Mouse (Mus musculus): ENCODE data around the gene Slc22a21. TPM values are rescaled to one million over a fixed set of nuclear protein-coding genes. Genes with fewer than 3 reads are reported as not detected.
"Not testable (repeated sequence)": the region's sequence is repeated elsewhere in the genome, so short reads cannot be mapped to it uniquely, and the experiment has no call there.

The Slc22a21 gene
- 1.6 and 1.9 TPM in 2 replicates for total RNA-seq (2017)

- ATAC-seq (replicated peaks; ENCODE audit: low read depth, poor library complexity, severe bottlenecking) = peak; percentile 95
Observed at GRCm38 (mm10) chr11:53979788-53980621, at the start of gene Slc22a21. Slc22a21 (minus strand) TSS chr11:53980332.

DNA sequence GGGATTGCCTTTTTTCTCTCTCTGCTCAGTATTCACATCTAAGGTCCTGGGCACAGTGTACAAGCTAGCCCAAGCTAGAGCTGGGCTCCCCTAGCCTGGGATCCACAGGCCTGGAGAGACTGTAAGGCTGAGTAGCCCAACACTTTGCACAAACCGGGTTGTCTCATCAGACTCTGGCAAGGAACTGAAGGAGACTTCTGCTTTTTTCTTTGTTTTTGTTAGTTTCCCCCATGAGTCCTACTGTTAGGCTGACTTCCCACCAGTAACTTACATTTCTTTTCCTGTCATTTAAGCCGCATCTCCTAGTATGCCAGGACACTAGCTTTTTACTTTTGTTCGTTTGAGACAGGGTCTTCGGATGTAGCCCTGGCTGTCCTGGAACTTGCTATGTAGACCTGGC, 48.9 kb upstream of the Slc22a21 start:
- ATAC-seq (replicated peaks; ENCODE audit: low read depth, poor library complexity, severe bottlenecking) = 0 out of 2 replicates have a peak, but pooled peaks have one; percentile 17

- peak; percentile 76 for ATAC-seq (replicated peaks; ENCODE audit: low read depth, poor library complexity, severe bottlenecking)
Observed at GRCm38 (mm10) chr11:54028044-54028951, 48.2 kb upstream of the Slc22a21 start, which contains the start of gene Slc22a4. Slc22a4 (minus strand) TSS chr11:54028090.

DNA sequence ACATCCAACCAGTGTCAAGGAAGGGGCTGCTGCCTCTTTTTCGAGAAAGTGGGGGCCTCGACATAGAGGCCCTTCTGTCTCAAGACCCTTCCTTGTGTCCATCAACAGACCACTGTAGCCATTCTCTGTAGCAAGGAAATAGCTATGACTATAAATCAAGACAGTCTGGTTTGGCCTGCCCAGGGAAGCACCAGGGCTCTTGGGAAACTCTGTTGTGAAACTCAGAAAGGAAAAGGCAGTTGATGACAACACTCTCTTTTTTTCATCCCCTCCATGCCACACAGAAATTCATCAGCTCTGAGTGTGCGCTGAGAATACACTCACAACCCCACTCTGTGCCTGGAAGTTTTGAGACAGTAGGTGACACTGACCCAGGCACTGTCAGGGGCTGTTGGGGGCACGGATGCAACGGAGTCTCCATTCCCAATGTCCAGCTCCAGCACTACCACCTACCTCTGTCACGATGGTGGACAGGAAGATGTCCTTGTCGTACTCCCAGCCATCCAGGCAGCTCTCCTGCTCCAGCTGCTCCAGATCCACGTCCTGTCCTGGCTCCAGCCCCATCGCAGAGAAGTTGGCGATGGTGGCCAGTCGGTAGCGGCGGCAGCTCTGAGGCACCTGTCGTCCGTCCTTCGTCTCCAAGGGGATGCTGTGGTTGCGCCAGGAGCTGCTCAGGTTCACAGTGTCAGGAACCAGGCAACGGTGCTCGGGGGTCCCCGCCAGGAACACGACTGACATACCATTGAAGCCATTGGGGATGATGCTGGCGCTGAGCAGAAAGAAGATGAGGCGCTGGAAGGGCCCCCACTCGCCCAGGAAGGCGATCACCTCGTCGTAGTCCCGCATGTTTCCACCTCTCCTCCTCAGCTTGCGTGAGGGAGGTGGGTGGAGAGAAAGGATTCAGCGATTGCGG, 47.3 kb upstream of the Slc22a21 start:
- peak; percentile 23 for ATAC-seq (replicated peaks; ENCODE audit: low read depth, poor library complexity, severe bottlenecking)

DNA sequence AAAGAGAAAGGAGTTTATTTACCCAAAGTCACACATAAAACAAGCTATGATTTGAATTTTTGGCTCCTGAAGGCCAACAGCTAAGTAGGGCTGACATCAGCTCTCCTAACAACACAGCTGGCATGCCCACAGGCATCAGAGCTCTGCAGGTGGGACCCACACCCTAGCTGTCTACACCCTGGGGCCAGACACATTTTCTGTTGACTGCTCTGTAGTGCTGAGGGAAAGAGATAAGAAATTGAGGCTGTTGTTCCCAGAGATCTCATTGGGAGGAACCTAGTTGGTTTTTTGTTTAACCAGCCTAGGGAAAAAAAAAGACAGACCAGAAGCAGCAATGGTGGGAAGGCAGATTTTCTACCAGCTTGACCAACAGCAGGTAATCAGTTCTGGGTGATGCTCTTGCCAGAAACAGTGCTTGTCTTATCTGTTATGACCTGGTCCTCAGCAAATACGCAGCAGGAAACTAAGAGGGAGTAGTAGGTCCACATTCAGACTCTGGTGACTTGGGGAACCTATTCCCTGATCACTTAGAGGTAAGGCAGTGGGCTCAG, 46.4 kb upstream of the Slc22a21 start:
- peak; percentile 36 for ATAC-seq (replicated peaks; ENCODE audit: low read depth, poor library complexity, severe bottlenecking)

DNA sequence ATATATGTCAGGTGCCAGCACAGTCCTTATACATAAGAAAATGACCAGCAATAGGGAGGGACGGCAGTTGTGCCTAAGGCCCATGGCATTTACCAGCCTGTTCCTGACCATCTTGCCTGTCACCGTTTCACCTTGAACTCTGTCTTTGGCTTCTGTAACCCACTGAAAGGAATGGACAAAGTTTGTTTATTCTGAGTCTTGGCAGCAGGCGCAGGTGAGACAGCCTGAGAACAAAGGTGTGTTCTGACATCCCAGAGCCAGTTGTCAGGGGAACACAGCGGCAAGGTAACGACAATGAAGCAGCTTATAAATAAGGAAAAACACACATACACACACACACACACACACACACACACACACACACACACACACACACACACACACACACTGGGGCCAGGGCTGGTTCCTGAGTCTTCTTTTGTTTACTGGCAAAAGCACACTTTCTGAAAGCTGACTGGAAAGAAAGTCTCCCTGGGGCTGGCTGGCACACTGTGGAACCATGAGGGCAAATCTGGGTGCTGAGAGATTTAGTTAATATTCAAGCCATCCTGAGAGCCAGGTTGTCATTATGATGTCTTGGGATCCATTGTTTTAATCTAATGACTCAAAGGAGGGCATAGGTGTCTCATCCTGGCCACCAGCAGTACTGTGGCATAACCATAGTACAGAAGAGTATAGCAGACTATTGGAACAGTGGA, 41.4 kb upstream of the Slc22a21 start:
- ATAC-seq (replicated peaks; ENCODE audit: low read depth, poor library complexity, severe bottlenecking) = no peak

GRCm38 (mm10) chr11:54018893-54019732, 39.0 kb upstream of the Slc22a21 start:
- no peak for ATAC-seq (replicated peaks; ENCODE audit: low read depth, poor library complexity, severe bottlenecking)

DNA sequence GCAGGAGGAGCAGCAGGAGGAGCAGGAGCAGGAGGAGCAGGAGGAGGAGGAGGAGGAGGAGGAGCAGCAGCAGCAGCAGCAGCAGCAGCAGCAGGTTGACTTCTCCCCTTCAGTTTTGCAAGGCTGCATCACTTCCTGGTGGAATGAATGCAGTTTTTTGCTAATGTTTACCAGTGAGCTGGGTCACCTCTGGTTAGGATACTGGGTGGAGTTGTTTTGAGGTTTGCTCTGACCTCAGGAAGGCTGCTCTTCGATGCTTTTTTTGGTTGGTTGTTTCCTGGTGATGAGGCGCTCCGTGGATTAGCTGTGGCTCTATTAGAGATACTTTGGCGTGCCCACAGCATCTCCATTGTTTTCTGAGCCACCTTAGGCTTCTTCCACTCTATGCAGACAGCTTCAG, 37.5 kb upstream of the Slc22a21 start:
- no peak for ATAC-seq (replicated peaks; ENCODE audit: low read depth, poor library complexity, severe bottlenecking)

- ATAC-seq (replicated peaks; ENCODE audit: low read depth, poor library complexity, severe bottlenecking) = no peak
Observed at GRCm38 (mm10) chr11:54016051-54016450, 35.9 kb upstream of the Slc22a21 start.

DNA sequence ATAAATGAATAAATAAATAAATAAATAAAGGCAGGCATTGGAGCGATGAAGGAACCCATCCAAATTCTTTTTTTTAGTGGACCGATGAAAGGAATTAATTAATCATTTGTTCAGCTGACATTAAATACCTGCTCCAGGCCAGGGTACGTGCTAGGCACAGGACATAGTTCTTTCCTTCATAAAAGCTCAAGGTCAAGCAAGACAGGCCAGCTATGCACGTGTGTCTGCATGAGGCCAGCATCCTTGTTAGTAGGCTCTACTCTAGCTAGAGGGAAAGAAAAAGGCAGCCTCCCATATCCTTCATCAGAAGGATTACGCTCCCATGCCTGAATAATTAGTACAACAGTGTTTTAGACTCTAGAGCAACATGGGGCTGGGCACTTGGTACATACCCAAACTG, 32.8 kb upstream of the Slc22a21 start:
- no peak for ATAC-seq (replicated peaks; ENCODE audit: low read depth, poor library complexity, severe bottlenecking)

GRCm38 (mm10) chr11:54011255-54011654, 31.1 kb upstream of the Slc22a21 start:
- ATAC-seq (replicated peaks; ENCODE audit: low read depth, poor library complexity, severe bottlenecking) = no peak

- ATAC-seq (replicated peaks; ENCODE audit: low read depth, poor library complexity, severe bottlenecking) = no peak
Observed at GRCm38 (mm10) chr11:54008416-54008920, 28.3 kb upstream of the Slc22a21 start.

GRCm38 (mm10) chr11:54007717-54008116, 27.6 kb upstream of the Slc22a21 start:
- no peak for ATAC-seq (replicated peaks; ENCODE audit: low read depth, poor library complexity, severe bottlenecking)

GRCm38 (mm10) chr11:54006901-54007300, 26.8 kb upstream of the Slc22a21 start:
- ATAC-seq (replicated peaks; ENCODE audit: low read depth, poor library complexity, severe bottlenecking) = no peak

GRCm38 (mm10) chr11:54006362-54006761, 26.2 kb upstream of the Slc22a21 start:
- ATAC-seq (replicated peaks; ENCODE audit: low read depth, poor library complexity, severe bottlenecking) = not testable (repeated sequence)

GRCm38 (mm10) chr11:54004734-54005133, 24.6 kb upstream of the Slc22a21 start:
- ATAC-seq (replicated peaks; ENCODE audit: low read depth, poor library complexity, severe bottlenecking) = peak; percentile 54

GRCm38 (mm10) chr11:54004221-54004620, 24.1 kb upstream of the Slc22a21 start:
- no peak for ATAC-seq (replicated peaks; ENCODE audit: low read depth, poor library complexity, severe bottlenecking)

All from common myeloid progenitor, adult 5-6 weeks (primary cell).